Mouse (Mus musculus) embryonic facial prominence, embryonic 11.5 days (tissue): ENCODE results near the gene Glipr1l3. TPM values are rescaled to one million over a fixed set of nuclear protein-coding genes. Genes with fewer than 3 reads are reported as not detected.
"Not testable (repeated sequence)": the region's sequence is repeated elsewhere in the genome, so short reads cannot be mapped to it uniquely, and the experiment has no call there.

ENCODE experiments used
- ATAC-seq: fragments of 200-750 bp; cut with Nextera tagmentation; replicated peaks from 2 replicates; pipeline ENCODE4 v1.8.0; 2017; ENCODE audit warnings: low read depth; ENCODE audit not compliant: insufficient number of reproducible peaks, low FRiP score, low TSS enrichment
- DNase-seq: peaks from one replicate; pipeline ENCODE4 v3.0.0-alpha.2; 2015; ENCODE audit warnings: low spot score
- H3K27ac ChIP-seq: fragments of 300-500 bp; sonication (generic); replicated peaks from 2 replicates; pipeline ENCODE4 v1.5.1; 2014; ENCODE audit warnings: mild to moderate bottlenecking, low read depth, low read length, control low read depth
- H3K27me3 ChIP-seq: fragments of 300-500 bp; sonication (generic); 2 replicates; pipeline ENCODE4 v1.6.1; 2014; ENCODE audit warnings: mild to moderate bottlenecking, low read length, moderate library complexity, mixed read lengths; ENCODE audit not compliant: control insufficient read depth, insufficient read depth
- H3K36me3 ChIP-seq: fragments of 300-500 bp; sonication (generic); replicated peaks from 2 replicates; pipeline ENCODE4 v1.6.1; 2014; ENCODE audit warnings: low read depth, mild to moderate bottlenecking, low read length, moderate library complexity, mixed read lengths; ENCODE audit not compliant: control insufficient read depth, insufficient read depth
- H3K4me1 ChIP-seq: fragments of 300-500 bp; sonication (generic); 2 replicates; pipeline ENCODE4 v1.6.1; 2014; ENCODE audit warnings: low read length, mixed read lengths; ENCODE audit not compliant: control insufficient read depth, insufficient read depth
- H3K4me2 ChIP-seq: fragments of 300-500 bp; sonication (generic); 2 replicates; pipeline ENCODE4 v1.6.1; 2014; ENCODE audit warnings: low read depth, mild to moderate bottlenecking, control low read depth, low read length, moderate library complexity
- H3K4me3 ChIP-seq: fragments of 300-500 bp; sonication (generic); 2 replicates; pipeline ENCODE4 v1.5.1; 2014; ENCODE audit warnings: low read depth, low read length, control low read depth
- H3K9ac ChIP-seq: fragments of 300-500 bp; sonication (generic); replicated peaks from 2 replicates; pipeline ENCODE4 v1.6.1; 2014; ENCODE audit warnings: mild to moderate bottlenecking, control low read depth, low read length
- H3K9me3 ChIP-seq: fragments of 300-500 bp; sonication (generic); replicated peaks from 2 replicates; pipeline ENCODE4 v1.6.1; 2016; ENCODE audit warnings: mild to moderate bottlenecking, low read length, inconsistent platforms, mixed read lengths; ENCODE audit not compliant: control insufficient read depth
- WGBS: fragments of 180-500 bp; shearing (Covaris S2); extraction: QIAGEN DNeasy Blood & Tissue Kit; methylation state at CpG from one replicate; pipeline ENCODE4 v1.1.7; 2014; 5-methylcytosine and 5-hydroxymethylcytosine counted together
- polyA plus RNA-seq: library from polyadenylated mRNA; unstranded; fragments of >200 nt; fragmentation: Nextera tagmentation; extraction: Ambion mirVana; gene quantifications from 2 replicates; pipeline ENCODE4 v1.2.1, GENCODE M21; 2014

The Glipr1l3 gene
- polyA plus RNA-seq, result not detected in 2 replicates

DNA sequence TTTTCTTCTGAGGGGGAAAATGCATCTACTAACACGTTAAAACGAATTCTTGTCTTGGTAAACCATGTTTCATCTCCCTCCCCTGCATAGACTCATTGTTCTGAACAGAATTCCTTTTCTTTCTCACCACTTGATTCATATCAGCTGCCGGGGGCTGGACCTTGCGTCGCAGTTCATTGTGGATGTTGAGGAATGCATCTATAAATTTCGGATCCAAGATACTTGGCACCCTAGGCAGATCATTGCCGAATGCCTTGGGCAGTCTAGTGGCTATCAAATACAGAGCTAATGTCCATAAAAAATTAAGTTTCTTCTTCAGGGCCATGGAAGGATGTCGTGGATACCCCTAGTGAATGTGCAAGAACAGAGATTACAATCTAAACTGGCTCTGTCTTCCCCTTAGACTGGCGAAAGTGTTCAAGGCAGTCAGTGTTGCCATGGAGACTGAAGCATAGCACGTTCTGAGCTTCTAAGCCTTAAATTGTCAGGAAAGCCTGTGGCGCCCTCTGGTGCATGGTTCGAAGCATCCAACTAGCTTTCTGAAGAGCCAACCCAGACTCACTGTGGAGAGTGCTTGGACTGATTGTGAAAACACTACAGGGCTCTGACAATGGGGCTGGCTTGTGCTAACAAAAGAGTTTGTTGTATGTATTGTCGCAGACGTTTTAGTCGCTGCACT, at the start of gene Glipr1l3:
TSS of gene Glipr1l3 (minus strand) at position 446 of the 679 bp plus-strand sequence.
- H3K4me2 ChIP-seq, H3K27me3 ChIP-seq, H3K9me3 ChIP-seq, H3K36me3 ChIP-seq, H3K27ac ChIP-seq, H3K4me3 ChIP-seq, H3K9ac ChIP-seq, H3K4me1 ChIP-seq: not testable (repeated sequence)
- ATAC-seq (peak; percentile 90), DNase-seq (peak; percentile 95)
- 27% methylated on average over 15 of the region's 15 CpGs for WGBS

DNA sequence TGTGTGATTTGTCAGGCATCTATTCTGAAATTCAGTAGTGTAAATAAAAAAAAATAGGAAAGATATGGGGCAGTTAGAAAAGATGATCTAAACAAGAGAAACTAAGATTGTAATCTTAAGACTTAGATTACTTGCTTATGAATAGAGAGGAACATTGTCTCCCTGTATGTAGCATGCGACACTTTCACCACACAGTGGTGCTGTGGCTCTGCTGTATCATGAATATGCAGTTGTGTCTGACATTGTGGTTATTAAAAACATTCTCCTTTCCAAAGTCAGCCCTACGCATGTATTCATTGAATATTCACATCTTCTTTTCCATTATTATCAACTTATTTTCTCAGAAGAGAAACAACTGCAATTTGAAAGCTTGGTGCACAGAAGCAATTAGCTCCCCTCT, 43.3 kb upstream of the Glipr1l3 start:
- Histone ChIP-seq H3K9me3 (no peaks in the 10 kb centered on the region), H3K27ac (no peak overlapping the region), H3K36me3 (no peaks in the 10 kb centered on the region), H3K27me3 (no peaks in the 10 kb centered on the region), H3K4me2 (no peak overlapping the region), H3K4me1 (no peaks in the 10 kb centered on the region), H3K9ac (no peak overlapping the region), H3K4me3 (no peak overlapping the region)
- 60% methylated on average over 2 of the region's 2 CpGs for WGBS
- ATAC-seq (no peak), DNase-seq (peak; percentile 57)

DNA sequence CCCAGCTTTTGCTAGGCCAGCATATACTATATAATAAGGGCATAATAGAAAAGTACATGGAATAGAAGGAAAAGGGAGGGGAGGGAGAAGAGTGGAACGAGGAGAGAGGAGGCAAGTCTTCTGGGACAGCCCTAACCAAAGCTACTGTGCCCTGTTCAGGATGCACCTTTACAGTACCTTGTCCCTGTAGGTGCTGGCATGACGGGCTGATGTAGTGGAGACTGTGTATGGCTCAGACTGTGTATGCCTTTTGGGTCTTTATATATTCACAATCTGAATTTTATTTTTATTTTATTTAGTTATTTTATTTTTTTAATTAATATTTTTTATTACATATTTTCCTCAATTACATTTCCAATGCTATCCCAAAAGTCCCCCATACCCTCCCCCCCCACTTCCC, 33.8 kb upstream of the Glipr1l3 start:
- WGBS, result 65% methylated on average over 2 of the region's 2 CpGs
- not testable (repeated sequence) for H3K27ac ChIP-seq, DNase-seq, H3K36me3 ChIP-seq, H3K27me3 ChIP-seq, H3K4me3 ChIP-seq, H3K4me1 ChIP-seq, ATAC-seq, H3K4me2 ChIP-seq, H3K9me3 ChIP-seq, H3K9ac ChIP-seq

DNA sequence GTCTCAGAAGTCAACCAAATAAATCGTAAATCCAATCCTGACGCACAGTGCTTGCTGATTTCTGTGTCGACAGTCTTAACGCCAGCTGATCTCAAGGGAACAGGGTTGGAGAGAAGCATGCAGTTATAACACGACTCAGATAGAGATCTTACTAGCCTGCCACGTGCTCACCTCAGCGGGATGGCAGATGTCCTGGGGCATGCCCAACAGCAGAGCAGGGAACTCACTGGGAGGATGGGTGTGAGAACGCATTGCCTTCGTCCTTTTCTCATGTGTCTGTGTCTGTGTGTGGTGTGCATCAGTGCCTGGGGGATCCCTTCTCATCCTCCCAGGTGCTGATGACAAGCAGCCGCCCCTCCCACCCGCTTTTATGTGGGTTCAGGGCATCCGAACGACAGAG, 16.9 kb upstream of the Glipr1l3 start:
- not testable (repeated sequence) for ATAC-seq, H3K4me3 ChIP-seq, H3K9ac ChIP-seq, DNase-seq, H3K4me2 ChIP-seq, H3K4me1 ChIP-seq, H3K9me3 ChIP-seq, H3K36me3 ChIP-seq, H3K27me3 ChIP-seq, H3K27ac ChIP-seq
- 38% methylated on average over 13 of the region's 13 CpGs for whole genome bisulfite sequencing

DNA sequence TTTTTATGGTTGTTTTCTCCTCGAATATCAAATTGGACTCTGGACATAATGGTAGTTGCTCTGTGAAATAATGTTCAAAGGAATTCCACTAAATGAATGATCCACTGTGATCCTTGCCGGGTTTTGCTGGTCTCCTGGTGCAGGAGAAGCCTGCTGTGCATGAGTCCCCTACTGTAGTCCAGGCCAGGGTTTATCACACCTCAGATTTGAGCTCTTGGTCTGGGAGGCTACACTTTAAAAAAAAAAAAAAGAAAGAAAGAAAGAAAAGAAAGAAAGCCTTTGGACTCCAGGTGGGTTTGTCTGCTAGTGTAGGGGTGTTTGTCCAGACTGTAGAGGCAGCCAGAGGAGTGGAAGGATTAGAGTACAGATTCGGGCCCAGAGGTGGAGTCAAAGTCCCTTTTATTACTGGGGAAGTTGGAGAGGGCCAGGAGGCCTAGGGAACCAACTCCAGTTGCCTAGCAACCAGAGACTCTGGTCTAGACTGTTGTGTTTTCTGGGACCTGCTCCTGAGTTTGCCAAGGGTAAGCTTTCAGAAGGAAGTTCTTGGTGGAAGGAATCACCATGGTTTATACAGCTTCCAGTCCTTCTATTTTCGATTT, 3.1 kb upstream of the Glipr1l3 start, which contains the start of gene Caps2:
TSS of gene Caps2 (plus strand) at position 454 of the 599 bp plus-strand sequence.
- Histone ChIP-seq H3K27ac (no peak within 1 kb of the TSS), H3K36me3 (no peaks in the 10 kb centered on the region), H3K4me2 (peak within 1 kb of the TSS; percentile 19), H3K9me3 (no peaks in the 10 kb centered on the region), H3K4me1 (no peaks in the 10 kb centered on the region), H3K4me3 (no peak within 1 kb of the TSS), H3K9ac (peak within 1 kb of the TSS; percentile 39), H3K27me3 (no peaks in the 10 kb centered on the region)
- ATAC-seq (peak; percentile 78; the same call in 1 of the 2 replicates), DNase-seq (peak; percentile 72)
- WGBS, result 31% methylated on average over 4 of the region's 4 CpGs

DNA sequence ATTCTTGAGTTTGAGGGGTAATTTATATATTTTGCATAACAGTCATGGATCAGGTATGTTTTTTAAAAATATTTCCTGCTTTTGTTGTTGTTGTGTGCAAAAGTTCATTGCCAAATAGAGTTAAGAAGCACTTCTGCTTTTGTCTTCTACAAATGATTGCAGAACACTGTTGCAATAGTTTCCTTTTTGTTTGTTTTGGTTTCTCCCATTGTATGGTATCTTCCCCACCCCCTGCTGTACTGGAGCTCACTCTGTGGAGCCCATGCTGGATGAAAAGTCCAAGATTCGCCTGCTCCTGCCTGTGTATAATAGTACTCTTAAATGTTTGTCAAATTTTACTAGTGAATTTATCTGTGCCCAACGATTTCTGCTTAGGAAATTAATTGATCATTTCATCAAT, 20.3 kb downstream of the Glipr1l3 start:
- 62% methylated on average over 2 of the region's 2 CpGs for WGBS
- no peak for ATAC-seq

DNA sequence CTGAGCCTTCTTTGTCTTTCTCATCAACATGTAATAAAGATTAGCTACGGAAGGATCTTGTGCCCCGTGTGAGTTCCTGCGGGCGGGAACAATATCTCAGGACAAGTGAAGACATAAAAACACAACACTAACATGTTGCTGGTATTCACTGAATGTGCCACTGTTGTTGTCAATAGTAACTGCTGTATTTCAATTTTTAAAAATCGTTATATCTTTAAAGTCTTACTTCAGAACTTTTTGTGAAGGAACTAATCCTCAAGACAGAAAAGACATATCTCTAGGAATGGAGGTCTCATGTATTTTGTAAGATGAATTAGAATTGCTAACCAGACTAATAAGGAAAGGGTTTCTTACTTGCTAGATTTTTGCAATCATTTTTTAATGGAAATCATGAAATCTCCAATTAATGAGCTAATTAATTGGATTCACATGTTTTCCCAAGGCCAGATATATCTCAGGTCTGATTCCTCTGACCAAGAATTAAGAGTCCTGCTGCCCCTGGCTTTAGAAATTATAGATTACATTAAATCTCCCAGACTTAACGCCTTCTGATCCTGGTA, 21.2 kb downstream of the Glipr1l3 start:
- H3K27ac ChIP-seq, result no peak overlapping the region
- no peaks in the 10 kb centered on the region for H3K4me1 ChIP-seq
- WGBS, result 49% methylated on average over 6 of the region's 6 CpGs
- no peak overlapping the region for H3K4me3 ChIP-seq
- no peaks in the 10 kb centered on the region for H3K27me3 ChIP-seq
- peak; percentile 42; the same call in 1 of the 2 replicates for ATAC-seq
- H3K36me3 ChIP-seq, result no peaks in the 10 kb centered on the region
- H3K9me3 ChIP-seq, result no peaks in the 10 kb centered on the region
- no peak overlapping the region for H3K4me2 ChIP-seq
- DNase-seq, result no peak
- H3K9ac ChIP-seq, result no peak overlapping the region

More for the DNA sequence above, 20.3 kb downstream of the Glipr1l3 start:
- Histone ChIP-seq H3K27me3 (no peaks in the 10 kb centered on the region), H3K9ac (no peak overlapping the region), H3K36me3 (no peaks in the 10 kb centered on the region), H3K4me1 (no peaks in the 10 kb centered on the region), H3K9me3 (no peaks in the 10 kb centered on the region), H3K27ac (no peak overlapping the region), H3K4me3 (no peak overlapping the region), H3K4me2 (no peak overlapping the region)
- DNase-seq, result no peak
